Mouse (Mus musculus) midbrain, embryonic 10.5 days (tissue): Measurements from ENCODE around the gene Apbb1ip. TPM values are rescaled to one million over a fixed set of nuclear protein-coding genes. Genes with fewer than 3 reads are reported as not detected.

Source experiments
- polyA plus RNA-seq: library from polyadenylated mRNA; unstranded; fragments of >200 nt; fragmentation: Nextera tagmentation; extraction: Ambion mirVana; gene quantifications from 2 replicates; pipeline ENCODE4 v1.2.1, GENCODE M21; 2016

Apbb1ip gene
- polyA plus RNA-seq, 1 experiment from 2014 or later: 1.1 TPM

Other genes with a start within 250 kb of the Apbb1ip start
- gene Gad2, start 151.9 kb upstream of the Apbb1ip start, polyA plus RNA-seq: 4.0 and 13.4 TPM in 2 replicates
- 26.0 and 26.3 TPM in 2 replicates for gene Pdss1, start 121.4 kb downstream of the Apbb1ip start, polyA plus RNA-seq